Comparison of ENCODE assay signal across 15 mouse cellular contexts in genomic region chr12:17710747-17711092, GRCm38 (mm10). TPM values are rescaled to one million over a fixed set of nuclear protein-coding genes. Genes with fewer than 3 reads are reported as not detected.
DNase-seq lines count a peak whose midpoint lies in the region; ATAC-seq lines count a peak whose summit lies in the region.
"Had no signal": no experiment of that assay in that cellular context is flagged by ENCODE, and none has a peak within 500 bp of the region (broad histone marks: within the 10 kb centered on the region; RNA-seq: fewer than 3 reads in every experiment).

No protein-coding gene starts in this region.

- DNase-seq in kidney, adult 8-10 months, result peak; percentile 30 to 52
- no peak for DNase-seq in kidney, postnatal 36 days
- DNase-seq in embryonic facial prominence, embryonic 10.5 days (ENCODE audit: low spot score), result peak; percentile 60
- DNase-seq in adrenal gland, adult (ENCODE audit: inconsistent age in 2 of 2, low spot score in 1 of 2), result no peak
- no peak for DNase-seq in right cerebral cortex, postnatal 36 days (ENCODE audit: low spot score in 2 of 2)
- no peak for DNase-seq in right cerebral cortex, postnatal 14 days
- DNase-seq: adrenal gland, postnatal 14 days; layer of hippocampus, postnatal 36 days; midbrain, embryonic 14.5 days; right cerebral cortex, postnatal 4 days had no signal

- peak overlapping the region; percentile 43 for H3K4me2 ChIP-seq in intestine, embryonic 15.5 days (replicated peaks)
- H3K4me2 ChIP-seq in limb, embryonic 13.5 days (replicated peaks), result peak overlapping the region; percentile 44
- H3K4me2 ChIP-seq: heart, embryonic 13.5 days; hindbrain, embryonic 14.5 days had no signal

- H3K36me3 ChIP-seq in embryonic facial prominence, embryonic 10.5 days (replicated peaks), result peaks cover 4% of the 10 kb centered on the region; the same call in 1 of the 2 replicates
- no peaks in the 10 kb centered on the region for H3K36me3 ChIP-seq in intestine, embryonic 15.5 days
- no peaks in the 10 kb centered on the region for H3K36me3 ChIP-seq in limb, embryonic 13.5 days
- H3K36me3 ChIP-seq: heart, embryonic 13.5 days had no signal

- no peak overlapping the region for H3K4me3 ChIP-seq in embryonic facial prominence, embryonic 10.5 days
- H3K4me3 ChIP-seq in intestine, embryonic 15.5 days (replicated peaks), result no peak overlapping the region
- no peak overlapping the region for H3K4me3 ChIP-seq in limb, embryonic 13.5 days
- H3K4me3 ChIP-seq: heart, embryonic 13.5 days had no signal

- no peaks in the 10 kb centered on the region for H3K27me3 ChIP-seq in embryonic facial prominence, embryonic 10.5 days (replicated peaks; ENCODE audit: low read depth, poor library complexity, severe bottlenecking)
- no peaks in the 10 kb centered on the region for H3K27me3 ChIP-seq in intestine, embryonic 15.5 days (replicated peaks)
- no peaks in the 10 kb centered on the region for H3K27me3 ChIP-seq in limb, embryonic 13.5 days
- H3K27me3 ChIP-seq: heart, embryonic 13.5 days; Patski had no signal

- 31% methylated on average over 3 of the region's 3 CpGs for WGBS in embryonic facial prominence, embryonic 10.5 days
- WGBS in intestine, embryonic 15.5 days, result 10% methylated on average over 3 of the region's 3 CpGs
- WGBS in limb, embryonic 13.5 days, result 0% methylated on average over 3 of the region's 3 CpGs

- peak; percentile 77 for ATAC-seq in intestine, embryonic 15.5 days
- ATAC-seq in limb, embryonic 13.5 days (ENCODE audit: low FRiP score, low read depth), result no peak
- ATAC-seq: Patski had no signal

- peaks cover 40% of the 10 kb centered on the region for H3K4me1 ChIP-seq in embryonic facial prominence, embryonic 10.5 days
- peaks cover 31% of the 10 kb centered on the region for H3K4me1 ChIP-seq in intestine, embryonic 15.5 days (replicated peaks)
- H3K4me1 ChIP-seq in limb, embryonic 13.5 days, result peaks cover 38% of the 10 kb centered on the region

- peak overlapping the region; percentile 45 for H3K27ac ChIP-seq in embryonic facial prominence, embryonic 10.5 days (replicated peaks)
- peak overlapping the region; percentile 70 for H3K27ac ChIP-seq in intestine, embryonic 15.5 days
- H3K27ac ChIP-seq in limb, embryonic 13.5 days, result 0 out of 2 replicates have a peak overlapping the region, but pooled peaks have one; percentile 55
- H3K27ac ChIP-seq: heart, embryonic 13.5 days; hindbrain, embryonic 14.5 days had no signal

- H3K9ac ChIP-seq in intestine, embryonic 15.5 days, result peak overlapping the region; percentile 10; the same call in 1 of the 2 replicates
- H3K9ac ChIP-seq in limb, embryonic 13.5 days, result no peak overlapping the region
- H3K9ac ChIP-seq: heart, embryonic 13.5 days; hindbrain, embryonic 14.5 days had no signal

- no peaks in the 10 kb centered on the region for H3K9me3 ChIP-seq in embryonic facial prominence, embryonic 10.5 days
- no peaks in the 10 kb centered on the region for H3K9me3 ChIP-seq in intestine, embryonic 15.5 days
- no peaks in the 10 kb centered on the region for H3K9me3 ChIP-seq in limb, embryonic 13.5 days
- H3K9me3 ChIP-seq: heart, embryonic 13.5 days had no signal

RNA-seq across cellular contexts. Expression of gene Hpcal1, which starts 20.1 kb away (rescaled TPM):
- 34.2 and 37.4 TPM in 2 replicates for polyA plus RNA-seq in embryonic facial prominence, embryonic 10.5 days (2016; fragmentation: Nextera tagmentation; extraction: Ambion mirVana)
- polyA plus RNA-seq in intestine, embryonic 15.5 days (2015; fragmentation: Nextera tagmentation; extraction: Ambion mirVana), result 46.7 and 53.5 TPM in 2 replicates
- polyA plus RNA-seq in limb, embryonic 13.5 days (2015; fragmentation: Nextera tagmentation; extraction: Ambion mirVana), result 29.4 and 33.4 TPM in 2 replicates

Comparison
In these comparisons a context has a peak if more than half of its experiments do, and no peak if none do; other contexts are left out.
1. DNase-seq: peak in kidney, adult 8-10 months (2 of 2) and embryonic facial prominence, embryonic 10.5 days (single experiment); none in kidney, postnatal 36 days (0 of 2), adrenal gland, adult (0 of 2), right cerebral cortex, postnatal 36 days (0 of 2) and right cerebral cortex, postnatal 14 days (single experiment).
2. Peak in every context shown above with its lines, with median percentiles within 50 percentile points of each other: H3K27ac ChIP-seq.